Mouse (Mus musculus) left cerebral cortex, postnatal 36 days (tissue): ENCODE measurements at regions not wholly inside any gene's neighbourhood (a gene's known extent, or its start where the extent isn't known, plus 50 kb on each side); places are given as distances from the start of the nearest gene placed in this dataset.

Experiments
- DNase-seq, 2 experiments: peaks; one replicate each; pipeline ENCODE4 v3.0.0; 2021 to 2022; ENCODE audit warnings: low spot score in 2 of 2, mixed read lengths in 1 of 2
- intact Hi-C: fragments of 180-260 bp; cut with DNase I; formaldehyde crosslinking; loops from one replicate; pipeline ENCODE4 v1.15.1; 2025

- intact Hi-C loops: no loop called here
- no peak for DNase-seq
Observed at GRCm38 (mm10) chr11:114289946-114290345, 223.1 kb upstream of the Sdk2 start.

GRCm38 (mm10) chr11:114284820-114285666 lies 218.2 kb upstream of the Sdk2 start:
- peak; percentile 52 to 72 for DNase-seq
- intact Hi-C loops: loop anchor here (5.0 kb wide), 2 partner anchors 218 to 418 kb away; partner anchors contain the start of gene Sdk2

- DNase-seq: no peak
- intact Hi-C loops: loop anchor here (5.0 kb wide), 2 partner anchors 216 to 416 kb away; partner anchors contain the start of gene Sdk2
Observed at GRCm38 (mm10) chr11:114283208-114283607, 216.4 kb upstream of the Sdk2 start.

GRCm38 (mm10) chr11:114282566-114282965 lies 215.7 kb upstream of the Sdk2 start:
- intact Hi-C loops: loop anchor here (5.0 kb wide), 2 partner anchors 215 to 415 kb away; partner anchors contain the start of gene Sdk2
- no peak for DNase-seq

GRCm38 (mm10) chr11:114281846-114282245 lies 215.0 kb upstream of the Sdk2 start:
- intact Hi-C loops: loop anchor here (5.0 kb wide), 2 partner anchors 215 to 415 kb away; partner anchors contain the start of gene Sdk2
- no peak for DNase-seq

GRCm38 (mm10) chr11:114281041-114281695 lies 214.3 kb upstream of the Sdk2 start:
- no peak for DNase-seq
- intact Hi-C loops: loop anchor here (5.0 kb wide), 2 partner anchors 214 to 414 kb away; partner anchors contain the start of gene Sdk2

GRCm38 (mm10) chr11:114277513-114278304 lies 210.9 kb upstream of the Sdk2 start:
- no peak for DNase-seq
- intact Hi-C loops: no loop called here

- intact Hi-C loops: no loop called here
- no peak for DNase-seq
Observed at GRCm38 (mm10) chr11:114270358-114271072, 203.7 kb upstream of the Sdk2 start.

GRCm38 (mm10) chr11:114261959-114262358 lies 195.1 kb upstream of the Sdk2 start:
- intact Hi-C loops: no loop called here
- DNase-seq: no peak

GRCm38 (mm10) chr11:114258218-114258617 lies 191.4 kb upstream of the Sdk2 start:
- intact Hi-C loops: no loop called here
- peak in 1 of 2 experiments; percentile 28 for DNase-seq

- no peak for DNase-seq
- intact Hi-C loops: no loop called here
Observed at GRCm38 (mm10) chr11:114257756-114258155, 190.9 kb upstream of the Sdk2 start.

GRCm38 (mm10) chr11:114257061-114257460 lies 190.2 kb upstream of the Sdk2 start:
- intact Hi-C loops: no loop called here
- no peak for DNase-seq

GRCm38 (mm10) chr11:114254344-114254743 lies 187.5 kb upstream of the Sdk2 start:
- no peak for DNase-seq
- intact Hi-C loops: no loop called here

- DNase-seq: no peak
- intact Hi-C loops: no loop called here
Observed at GRCm38 (mm10) chr11:114251614-114252013, 184.8 kb upstream of the Sdk2 start.

- DNase-seq: no peak
- intact Hi-C loops: no loop called here
Observed at GRCm38 (mm10) chr11:114249215-114249614, 182.4 kb upstream of the Sdk2 start.

GRCm38 (mm10) chr11:114248261-114248898 lies 181.5 kb upstream of the Sdk2 start:
- intact Hi-C loops: no loop called here
- DNase-seq: no peak

- intact Hi-C loops: no loop called here
- DNase-seq: no peak
Observed at GRCm38 (mm10) chr11:114239311-114239803, 172.5 kb upstream of the Sdk2 start.

GRCm38 (mm10) chr11:114238801-114239200 lies 172.0 kb upstream of the Sdk2 start:
- intact Hi-C loops: no loop called here
- DNase-seq: no peak

- intact Hi-C loops: no loop called here
- DNase-seq: no peak
Observed at GRCm38 (mm10) chr11:114238316-114238715, 171.5 kb upstream of the Sdk2 start.
